Mouse (Mus musculus) thymus, postnatal 14 days (tissue): ENCODE results near the gene Sebox.
A peak's percentile ranks its signal among the peaks of the same experiment; 100 is the strongest.
"Not testable (repeated sequence)": the region's sequence is repeated elsewhere in the genome, so short reads cannot be mapped to it uniquely, and the experiment has no call there.

Experiments used
- DNase-seq: peaks from one replicate; pipeline ENCODE4 v3.0.0; 2021

Sebox gene

GRCm38 (mm10) chr11:78499004-78499403 is 4.2 kb upstream of the Sebox start, which contains the start of gene Vtn:
TSS of gene Vtn (plus strand) at chr11:78499091.
- no peak for DNase-seq

GRCm38 (mm10) chr11:78499543-78499942 is 3.7 kb upstream of the Sebox start:
- no peak for DNase-seq

GRCm38 (mm10) chr11:78500623-78501202 is 2.5 kb upstream of the Sebox start:
- DNase-seq, result no peak

GRCm38 (mm10) chr11:78501529-78501928 is 1.7 kb upstream of the Sebox start:
- DNase-seq, result no peak

GRCm38 (mm10) chr11:78505430-78505829 is 2.2 kb downstream of the Sebox start:
- DNase-seq, result no peak

- peak; percentile 38 for DNase-seq
These were observed 5.9 kb downstream of the Sebox start for GRCm38 (mm10) chr11:78509148-78509547.

GRCm38 (mm10) chr11:78512025-78512957 is 9.0 kb downstream of the Sebox start, which contains the start of the genes Tmem199 and Poldip2:
TSS of gene Tmem199 (minus strand) at chr11:78512172.
TSS of gene Poldip2 (plus strand) at chr11:78512193.
- peak; percentile 93 for DNase-seq

- no peak for DNase-seq
These were observed 10.0 kb downstream of the Sebox start for GRCm38 (mm10) chr11:78513106-78513790.

GRCm38 (mm10) chr11:78515549-78516325 is 12.5 kb downstream of the Sebox start:
- no peak for DNase-seq

- no peak for DNase-seq
These were observed 15.7 kb downstream of the Sebox start for GRCm38 (mm10) chr11:78518931-78519330.

- no peak for DNase-seq
These were observed 18.6 kb downstream of the Sebox start for GRCm38 (mm10) chr11:78521880-78522279.

GRCm38 (mm10) chr11:78522481-78522997 is 19.3 kb downstream of the Sebox start:
- no peak for DNase-seq

- no peak for DNase-seq
These were observed 20.2 kb downstream of the Sebox start for GRCm38 (mm10) chr11:78523241-78523955.

- DNase-seq, result no peak
These were observed 21.6 kb downstream of the Sebox start for GRCm38 (mm10) chr11:78524838-78525237.

- DNase-seq, result no peak
These were observed 25.5 kb downstream of the Sebox start for GRCm38 (mm10) chr11:78528714-78529113.

GRCm38 (mm10) chr11:78530001-78530400 is 26.8 kb downstream of the Sebox start:
- DNase-seq, result no peak

GRCm38 (mm10) chr11:78531046-78531445 is 27.8 kb downstream of the Sebox start:
- DNase-seq, result no peak

- DNase-seq, result not testable (repeated sequence)
These were observed 28.3 kb downstream of the Sebox start for GRCm38 (mm10) chr11:78531515-78531914.

- DNase-seq, result no peak
These were observed 31.3 kb downstream of the Sebox start for GRCm38 (mm10) chr11:78534516-78534915.

GRCm38 (mm10) chr11:78535376-78536079 is 32.3 kb downstream of the Sebox start:
- no peak for DNase-seq
